ENCODE assay signal across 8 mouse cellular contexts in the genomic region with DNA sequence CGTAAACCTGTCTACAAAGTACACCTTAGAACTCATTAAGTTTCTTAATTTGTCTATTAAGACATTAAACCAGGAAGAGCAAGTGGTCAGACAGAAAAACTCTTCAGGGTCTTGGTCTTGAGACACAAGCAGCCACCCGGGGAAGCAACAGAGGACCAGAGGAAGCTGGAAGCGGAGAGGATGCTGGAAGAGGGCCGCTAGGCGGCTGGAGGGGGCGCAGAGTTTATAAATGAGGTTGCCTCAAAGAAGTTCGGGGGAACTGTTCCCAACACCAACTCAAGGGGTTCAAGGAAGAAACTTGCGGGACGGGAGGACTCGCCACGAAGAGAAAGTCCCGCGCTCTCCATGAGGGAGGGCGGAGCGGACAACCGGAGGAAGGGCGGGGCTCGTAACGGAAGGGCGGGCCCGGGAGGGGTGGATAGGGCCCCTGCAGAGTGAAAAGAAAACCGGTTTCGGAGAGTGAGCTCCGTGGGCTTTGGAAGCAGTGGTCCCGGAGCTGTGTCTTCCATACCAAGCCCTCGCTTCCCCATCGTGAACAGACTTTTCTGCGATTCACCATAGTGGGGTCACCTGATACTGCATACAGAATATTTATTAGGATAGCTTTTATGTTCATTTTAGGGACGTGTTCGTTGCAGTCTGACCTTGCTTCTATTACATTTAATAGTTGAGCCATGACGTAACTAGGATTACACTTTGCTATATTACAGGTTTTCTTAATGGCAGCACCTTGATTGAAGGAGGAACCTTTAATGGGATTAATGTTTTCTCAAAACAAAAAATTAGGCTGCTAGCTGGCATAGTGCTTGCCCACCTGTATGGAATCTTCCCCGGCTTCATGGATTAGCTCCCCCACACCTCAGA. TPM values are rescaled to one million over a fixed set of nuclear protein-coding genes. Genes with fewer than 3 reads are reported as not detected.
DNase-seq lines count a peak whose midpoint lies in the region; ATAC-seq and TF ChIP-seq lines count a peak whose summit lies in the region.

No protein-coding gene starts in this region.

- no peak for TF ChIP-seq CTCF in cortical plate, adult 2 months (IDR thresholded peaks at IDR 0.05; ENCODE audit: extremely low read depth, insufficient read depth, low read length)

- H3K27ac ChIP-seq in cortical plate, adult 2 months (ENCODE audit: insufficient read depth, low read length) = no peak overlapping the region

- ATAC-seq in inflammation-experienced regulatory T-cells, adult 6 months = peak; percentile 50

- TF ChIP-seq POLR2A in cortical plate, adult 2 months (IDR thresholded peaks at IDR 0.05; ENCODE audit: extremely low read depth, insufficient read depth, low read length) = peak; percentile 57; the same call in 1 of the 2 replicates

- peak; percentile 80 to 82 for DNase-seq in adrenal gland, adult 18-20 months (ENCODE audit: low spot score in 2 of 2)
- peak; percentile 81 for DNase-seq in gastrocnemius, postnatal 25 days
- peak; percentile 63 for DNase-seq in left cerebral cortex, postnatal 4 days
- peak; percentile 25 for DNase-seq in mesoderm, embryonic 11.5 days (ENCODE audit: low read depth, low spot score)
- peak; percentile 67 for DNase-seq in right cerebral cortex, postnatal 25 days
- peak; percentile 79 for DNase-seq in urinary bladder, postnatal 25 days (ENCODE audit: low spot score)

- peaks cover 1% of the 10 kb centered on the region; the same call in 1 of the 2 replicates for H3K4me1 ChIP-seq in cortical plate, adult 2 months (ENCODE audit: control insufficient read depth, insufficient read depth, low read length)

- intact Hi-C loops in left cerebral cortex, postnatal 4 days (cut with DNase I) = no loop called here

- H3K4me3 ChIP-seq in cortical plate, adult 2 months (ENCODE audit: insufficient read depth, low read length) = peak overlapping the region; percentile 52

RNA-seq across cellular contexts. Expression of a gene that starts 7.2 kb away (rescaled TPM):
- 10 to 100 TPM; 40.3 to 48.6 TPM for total RNA-seq in adrenal gland, adult 18-20 months (2021)
- polyA plus RNA-seq in cortical plate, adult 2 months (2012; rRNA removed) = 33.7 and 34.4 TPM in 2 replicates
- 10 to 100 TPM; 17.1 to 20.8 TPM for total RNA-seq in gastrocnemius, postnatal 25 days (2021)
- polyA plus RNA-seq in inflammation-experienced regulatory T-cells, adult 6 months (2017; shearing (Covaris generic)) = 100 to 1,000 TPM; 135 to 198 (median 180) TPM
- total RNA-seq in left cerebral cortex, postnatal 4 days (2021) = 10 to 100 TPM; 50.9 to 51.1 TPM

RNA-seq across cellular contexts. Expression of a gene that starts 7.8 kb away (rescaled TPM):
- total RNA-seq in adrenal gland, adult 18-20 months (2021) = 100 to 1,000 TPM; 117 to 135 TPM
- 43.1 and 44.7 TPM in 2 replicates for polyA plus RNA-seq in cortical plate, adult 2 months (2012; rRNA removed)
- total RNA-seq in gastrocnemius, postnatal 25 days (2021) = 10 to 100 TPM; 20.1 to 23.5 TPM
- polyA plus RNA-seq in inflammation-experienced regulatory T-cells, adult 6 months (2017; shearing (Covaris generic)) = 10 to 100 TPM; 40.5 to 93.3 (median 88.9) TPM
- 10 to 100 TPM; 70.7 to 71.8 TPM for total RNA-seq in left cerebral cortex, postnatal 4 days (2021)

RNA-seq across cellular contexts. Expression of a gene that starts 8.1 kb away (rescaled TPM):
- total RNA-seq in adrenal gland, adult 18-20 months (2021) = under 1 TPM; 0.70 to 0.89 TPM
- 0.40 and 0.64 TPM in 2 replicates for polyA plus RNA-seq in cortical plate, adult 2 months (2012; rRNA removed)
- not detected for total RNA-seq in gastrocnemius, postnatal 25 days (2021)
- polyA plus RNA-seq in inflammation-experienced regulatory T-cells, adult 6 months (2017; shearing (Covaris generic)) = not detected
- total RNA-seq in left cerebral cortex, postnatal 4 days (2021) = 1 to 10 TPM in 1 of 2 experiments, not detected in 1; 1.4 TPM

Comparison
In these comparisons a context has a peak if more than half of its experiments do, and no peak if none do; other contexts are left out.
1. DNase-seq: peak in every context shown above with its lines; median percentile 81 in adrenal gland, adult 18-20 months; 81 in gastrocnemius, postnatal 25 days; 79 in urinary bladder, postnatal 25 days; 67 in right cerebral cortex, postnatal 25 days; 63 in left cerebral cortex, postnatal 4 days; 25 in mesoderm, embryonic 11.5 days.